Mouse (Mus musculus) midbrain, embryonic 11.5 days (tissue): ENCODE data around the gene 1700061G19Rik. TPM values are rescaled to one million over a fixed set of nuclear protein-coding genes. Genes with fewer than 3 reads are reported as not detected.

Experiments
- ATAC-seq: fragments of 200-750 bp; cut with Nextera tagmentation; 2 replicates; pipeline ENCODE4 v1.8.0; 2017; ENCODE audit warnings: moderate TSS enrichment, moderate library complexity; ENCODE audit not compliant: low FRiP score
- DNase-seq: peaks from one replicate; pipeline ENCODE4 v3.0.0; 2015; ENCODE audit warnings: low spot score; ENCODE audit errors: missing footprints
- H3K27ac ChIP-seq: fragments of 300-500 bp; sonication (generic); 2 replicates; pipeline ENCODE4 v1.5.1; 2014; ENCODE audit warnings: low read depth, low read length
- H3K27me3 ChIP-seq: fragments of 300-500 bp; sonication (generic); 2 replicates; pipeline ENCODE4 v1.6.1; 2014; ENCODE audit warnings: mild to moderate bottlenecking, low read length, moderate library complexity, mixed read lengths; ENCODE audit not compliant: control insufficient read depth, insufficient read depth
- H3K36me3 ChIP-seq: fragments of 300-500 bp; sonication (generic); 2 replicates; pipeline ENCODE4 v1.6.1; 2014; ENCODE audit warnings: mild to moderate bottlenecking, low read length, moderate library complexity, mixed read lengths; ENCODE audit not compliant: control insufficient read depth, insufficient read depth
- H3K4me1 ChIP-seq: fragments of 300-500 bp; sonication (generic); 2 replicates; pipeline ENCODE4 v1.6.1; 2014; ENCODE audit warnings: low read length; ENCODE audit not compliant: control insufficient read depth, insufficient read depth
- H3K4me2 ChIP-seq: fragments of 300-500 bp; sonication (generic); 2 replicates; pipeline ENCODE4 v1.6.1; 2014; ENCODE audit warnings: mild to moderate bottlenecking, moderate library complexity
- H3K4me3 ChIP-seq: fragments of 300-500 bp; sonication (generic); 2 replicates; pipeline ENCODE4 v1.5.1; 2014; ENCODE audit warnings: low read depth, low read length
- H3K9ac ChIP-seq: fragments of 300-500 bp; sonication (generic); 2 replicates; pipeline ENCODE4 v1.6.1; 2014; ENCODE audit warnings: low read length
- H3K9me3 ChIP-seq: fragments of 300-500 bp; sonication (generic); 2 replicates; pipeline ENCODE4 v1.6.1; 2016; ENCODE audit warnings: low read length; ENCODE audit not compliant: control insufficient read depth
- WGBS: fragments of 180-500 bp; shearing (Covaris S2); extraction: QIAGEN DNeasy Blood & Tissue Kit; methylation state at CpG from one replicate; pipeline ENCODE4 v1.1.7; 2014; 5-methylcytosine and 5-hydroxymethylcytosine counted together
- polyA plus RNA-seq: library from polyadenylated mRNA; unstranded; fragments of >200 nt; fragmentation: Nextera tagmentation; extraction: Ambion mirVana; gene quantifications from 2 replicates; pipeline ENCODE4 v1.2.1, GENCODE M21; 2014

1700061G19Rik gene
- polyA plus RNA-seq, 1 experiment from 2014 or later = 0.25 TPM

DNA sequence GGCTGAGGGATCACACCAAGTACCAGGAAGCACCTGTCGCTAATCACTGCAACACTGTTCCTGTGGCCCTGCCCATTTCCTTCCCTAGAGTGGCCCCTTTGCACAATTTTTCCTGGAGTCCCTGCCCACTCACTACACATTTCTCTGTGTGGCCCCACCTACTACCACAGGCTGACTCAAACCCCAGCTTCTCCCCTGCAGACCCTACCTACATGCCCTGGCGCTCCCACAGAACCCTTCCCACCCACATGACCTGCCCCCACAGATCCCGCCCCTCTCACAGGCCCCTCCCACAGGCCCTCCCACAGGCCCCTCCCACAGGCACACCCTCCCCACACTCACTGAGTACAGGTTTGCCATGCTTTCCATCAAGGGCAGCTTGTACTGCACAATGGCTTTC, 14.1 kb upstream of the 1700061G19Rik start:
- 62% methylated on average over 3 of the region's 3 CpGs for WGBS
- H3K9me3 ChIP-seq = no peaks in the 10 kb centered on the region
- no peak overlapping the region for H3K4me2 ChIP-seq
- H3K36me3 ChIP-seq = no peaks in the 10 kb centered on the region
- no peak for DNase-seq
- no peak overlapping the region for H3K4me3 ChIP-seq
- H3K4me1 ChIP-seq = no peaks in the 10 kb centered on the region
- ATAC-seq = no peak
- no peak overlapping the region for H3K9ac ChIP-seq
- H3K27ac ChIP-seq = no peak overlapping the region
- H3K27me3 ChIP-seq = no peaks in the 10 kb centered on the region

DNA sequence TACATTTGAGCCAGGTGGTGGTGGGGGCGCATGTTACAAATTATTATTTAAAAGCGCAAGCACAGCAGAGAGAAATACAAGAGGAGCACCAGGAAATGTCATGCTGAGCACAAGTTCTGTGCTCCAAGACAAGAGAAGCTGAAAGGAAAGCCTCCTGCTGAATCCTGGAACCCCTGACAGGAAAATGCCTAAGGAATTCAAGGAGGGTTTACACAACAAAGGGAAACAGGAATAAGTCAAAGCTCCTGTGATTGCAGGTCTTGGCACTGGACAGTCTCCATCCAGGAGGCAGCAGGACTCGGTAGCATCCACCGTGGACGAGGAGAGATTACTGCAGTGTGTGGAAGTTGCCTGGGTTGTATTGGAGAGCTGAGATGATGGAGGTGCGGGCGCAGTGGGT, 9.2 kb upstream of the 1700061G19Rik start:
- H3K9me3 ChIP-seq = peaks cover 6% of the 10 kb centered on the region; the same call in 1 of the 2 replicates
- no peak overlapping the region for H3K9ac ChIP-seq
- no peaks in the 10 kb centered on the region for H3K36me3 ChIP-seq
- no peak for ATAC-seq
- WGBS = 78% methylated on average over 7 of the region's 7 CpGs
- H3K4me3 ChIP-seq = no peak overlapping the region
- no peaks in the 10 kb centered on the region for H3K27me3 ChIP-seq
- no peaks in the 10 kb centered on the region for H3K4me1 ChIP-seq
- no peak overlapping the region for H3K4me2 ChIP-seq
- no peak for DNase-seq
- no peak overlapping the region for H3K27ac ChIP-seq

DNA sequence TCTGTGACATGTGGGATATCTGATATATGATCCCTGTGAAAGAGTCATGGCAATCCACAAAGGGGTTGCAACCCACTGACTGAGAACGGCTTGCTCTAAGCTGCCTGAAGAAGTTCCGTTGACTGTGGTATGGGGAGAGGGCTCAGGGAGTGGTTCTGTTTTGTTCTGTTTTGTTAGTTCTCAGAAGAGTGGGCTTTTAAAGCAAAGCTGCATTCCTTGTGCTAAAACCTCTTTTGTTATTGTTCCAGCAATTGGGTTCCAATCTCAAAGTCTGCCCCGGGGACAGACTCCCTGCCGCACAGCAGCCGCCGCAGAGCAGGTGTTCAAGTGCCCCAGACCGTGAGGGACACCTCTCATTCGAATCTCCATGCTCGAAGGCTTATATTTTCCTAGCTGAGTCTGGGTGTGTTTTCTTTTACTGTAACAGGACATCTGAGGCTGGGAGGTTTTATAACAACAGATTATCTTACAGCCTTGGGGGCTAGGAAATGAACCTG, 5.7 kb upstream of the 1700061G19Rik start:
- H3K9ac ChIP-seq = no peak overlapping the region
- H3K4me2 ChIP-seq = no peak overlapping the region
- H3K4me1 ChIP-seq = no peaks in the 10 kb centered on the region
- no peak for ATAC-seq
- 59% methylated on average over 9 of the region's 9 CpGs for WGBS
- no peak overlapping the region for H3K4me3 ChIP-seq
- H3K9me3 ChIP-seq = peaks cover 6% of the 10 kb centered on the region; the same call in 1 of the 2 replicates
- DNase-seq = no peak
- no peaks in the 10 kb centered on the region for H3K36me3 ChIP-seq
- no peak overlapping the region for H3K27ac ChIP-seq
- no peaks in the 10 kb centered on the region for H3K27me3 ChIP-seq

DNA sequence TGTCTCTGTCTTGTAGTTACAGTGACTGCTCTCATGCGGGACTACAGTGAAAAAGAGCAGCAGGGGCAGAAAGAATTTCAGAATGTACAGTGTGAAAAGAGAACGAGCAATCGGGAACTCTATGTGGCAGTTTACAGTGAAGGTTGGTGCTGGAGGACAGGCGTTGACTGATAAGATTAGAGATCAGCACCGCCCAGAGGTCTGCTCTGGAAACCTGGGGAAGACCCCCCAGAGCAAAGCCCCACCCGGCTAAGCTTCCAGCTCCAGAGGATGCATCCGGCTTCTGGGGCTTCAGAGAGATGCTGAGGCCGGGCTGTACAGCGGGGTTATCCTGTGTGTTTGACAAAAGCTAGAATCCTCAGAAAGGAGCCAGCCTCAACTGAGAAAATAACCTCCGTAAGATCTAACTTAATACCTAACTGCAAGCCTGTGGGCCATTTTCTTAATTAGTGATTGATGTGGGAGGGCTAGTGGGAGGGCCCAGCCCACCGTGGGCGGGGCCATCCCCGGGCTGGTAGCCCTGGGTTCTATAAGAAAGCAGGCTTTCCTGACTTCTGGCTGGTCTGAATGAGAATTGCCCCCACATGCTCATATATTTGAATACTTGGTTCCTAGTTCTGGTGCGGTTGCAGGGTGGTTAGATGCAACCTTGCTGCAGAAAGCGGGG, 4.9 kb upstream of the 1700061G19Rik start:
- Histone ChIP-seq H3K9ac (no peak overlapping the region), H3K9me3 (peaks cover 6% of the 10 kb centered on the region; the same call in 1 of the 2 replicates), H3K4me2 (no peak overlapping the region), H3K4me3 (no peak overlapping the region), H3K27me3 (no peaks in the 10 kb centered on the region), H3K27ac (no peak overlapping the region), H3K36me3 (no peaks in the 10 kb centered on the region), H3K4me1 (no peaks in the 10 kb centered on the region)
- 73% methylated on average over 15 of the region's 15 CpGs for WGBS
- ATAC-seq (no peak), DNase-seq (no peak)

DNA sequence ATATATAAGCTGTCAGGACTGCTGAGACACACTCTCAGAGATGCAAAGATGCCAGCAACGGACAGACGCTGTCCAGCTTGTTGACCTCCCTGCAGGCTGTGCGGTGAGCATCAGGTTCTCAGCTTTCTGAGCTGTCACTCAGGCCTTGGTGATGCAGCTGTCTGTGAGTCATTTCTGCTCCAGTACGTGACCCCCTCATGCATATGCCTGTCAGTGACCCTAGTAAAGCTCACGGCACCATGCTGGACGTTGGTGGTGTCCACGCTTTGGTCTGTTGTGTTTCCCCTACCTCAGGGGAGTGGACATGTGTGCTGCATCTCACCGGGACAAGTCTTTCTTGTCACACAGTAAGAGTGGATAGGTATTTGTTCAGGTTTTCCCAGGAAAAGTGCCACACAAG, 3.5 kb upstream of the 1700061G19Rik start:
- peaks cover 4% of the 10 kb centered on the region; the same call in 1 of the 2 replicates for H3K9me3 ChIP-seq
- no peak overlapping the region for H3K4me2 ChIP-seq
- H3K36me3 ChIP-seq = no peaks in the 10 kb centered on the region
- H3K27me3 ChIP-seq = no peaks in the 10 kb centered on the region
- WGBS = 75% methylated on average over 8 of the region's 8 CpGs
- H3K4me1 ChIP-seq = no peaks in the 10 kb centered on the region
- no peak for DNase-seq
- no peak overlapping the region for H3K27ac ChIP-seq
- H3K4me3 ChIP-seq = no peak overlapping the region
- no peak for ATAC-seq
- no peak overlapping the region for H3K9ac ChIP-seq

DNA sequence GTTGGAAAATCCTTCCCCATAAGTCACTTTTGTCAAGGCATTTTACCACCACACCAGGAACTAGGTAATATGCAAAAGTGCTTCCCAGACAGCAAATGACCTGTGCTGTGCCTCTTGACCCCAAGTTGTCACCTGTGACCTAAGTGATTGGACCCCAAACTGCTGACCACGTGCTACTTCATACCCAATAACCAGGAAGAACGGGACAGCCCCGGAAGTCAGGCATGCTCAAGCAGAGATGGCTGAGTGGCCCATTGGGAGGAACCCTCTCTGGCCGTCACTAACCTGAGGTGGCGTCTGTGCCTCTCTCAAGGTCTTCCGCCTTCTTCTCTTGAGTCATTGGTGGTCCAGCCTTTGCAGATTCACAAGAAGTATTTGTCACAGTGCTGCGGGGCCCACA, 2.8 kb upstream of the 1700061G19Rik start:
- H3K36me3 ChIP-seq = no peaks in the 10 kb centered on the region
- no peaks in the 10 kb centered on the region for H3K4me1 ChIP-seq
- H3K9ac ChIP-seq = no peak overlapping the region
- DNase-seq (no peak), ATAC-seq (no peak)
- no peaks in the 10 kb centered on the region for H3K27me3 ChIP-seq
- H3K9me3 ChIP-seq = no peaks in the 10 kb centered on the region
- no peak overlapping the region for H3K4me3 ChIP-seq
- no peak overlapping the region for H3K4me2 ChIP-seq
- WGBS = 82% methylated on average over 7 of the region's 7 CpGs
- no peak overlapping the region for H3K27ac ChIP-seq

DNA sequence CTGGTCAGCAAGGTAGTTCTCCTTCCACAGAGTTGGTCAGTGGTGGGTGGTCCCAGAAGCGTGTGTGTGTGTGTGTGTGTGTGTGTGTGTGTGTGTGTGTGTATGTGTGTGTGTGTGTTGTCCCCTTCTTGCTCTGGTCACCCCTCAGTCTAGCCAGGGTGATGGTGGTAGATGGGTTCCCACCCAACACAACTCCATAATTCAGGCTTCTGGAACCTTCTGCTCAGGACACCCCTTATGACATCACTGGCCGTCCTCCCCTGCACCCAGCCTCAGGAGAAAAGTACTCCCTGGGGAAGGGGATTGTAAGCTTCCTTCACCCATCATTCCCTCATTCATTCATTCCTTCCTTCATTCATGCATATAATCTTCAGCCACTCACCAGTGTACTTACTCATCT, 1.0 kb upstream of the 1700061G19Rik start, which contains the start of gene Acsbg2:
TSS of gene Acsbg2 (minus strand) at position 211 of the 400 bp plus-strand sequence.
- Histone ChIP-seq H3K4me2 (no peak within 1 kb of the TSS), H3K9me3 (no peaks in the 10 kb centered on the region), H3K9ac (no peak within 1 kb of the TSS), H3K4me1 (no peaks in the 10 kb centered on the region), H3K4me3 (no peak within 1 kb of the TSS), H3K36me3 (no peaks in the 10 kb centered on the region), H3K27me3 (no peaks in the 10 kb centered on the region), H3K27ac (no peak within 1 kb of the TSS)
- no peak for DNase-seq
- WGBS = 94% methylated on average over 2 of the region's 2 CpGs
- no peak for ATAC-seq

DNA sequence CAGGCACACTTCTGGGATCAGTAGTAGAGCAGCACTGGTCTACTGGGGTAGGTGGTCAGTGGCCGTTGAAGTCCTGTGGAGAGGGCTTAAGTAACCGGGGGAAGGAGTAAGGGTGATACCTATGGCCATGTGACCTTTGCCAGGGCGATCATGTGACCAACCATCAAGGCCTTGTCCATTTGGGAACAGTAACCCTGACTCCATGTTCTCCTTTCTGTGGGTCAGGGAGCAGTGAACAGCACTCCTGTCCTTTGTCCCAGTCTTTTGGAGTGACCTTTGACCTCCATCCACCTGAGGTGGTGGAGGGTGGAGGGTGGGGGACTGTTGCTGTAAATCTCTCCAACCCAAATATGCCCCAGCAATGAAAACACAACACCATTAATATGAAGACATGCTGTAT, 1.2 kb downstream of the 1700061G19Rik start:
- no peak for ATAC-seq
- no peak overlapping the region for H3K27ac ChIP-seq
- no peak overlapping the region for H3K4me2 ChIP-seq
- no peak for DNase-seq
- H3K9me3 ChIP-seq = no peaks in the 10 kb centered on the region
- 87% methylated on average over 3 of the region's 3 CpGs for WGBS
- no peaks in the 10 kb centered on the region for H3K4me1 ChIP-seq
- H3K4me3 ChIP-seq = no peak overlapping the region
- H3K9ac ChIP-seq = no peak overlapping the region
- no peaks in the 10 kb centered on the region for H3K27me3 ChIP-seq
- H3K36me3 ChIP-seq = no peaks in the 10 kb centered on the region

DNA sequence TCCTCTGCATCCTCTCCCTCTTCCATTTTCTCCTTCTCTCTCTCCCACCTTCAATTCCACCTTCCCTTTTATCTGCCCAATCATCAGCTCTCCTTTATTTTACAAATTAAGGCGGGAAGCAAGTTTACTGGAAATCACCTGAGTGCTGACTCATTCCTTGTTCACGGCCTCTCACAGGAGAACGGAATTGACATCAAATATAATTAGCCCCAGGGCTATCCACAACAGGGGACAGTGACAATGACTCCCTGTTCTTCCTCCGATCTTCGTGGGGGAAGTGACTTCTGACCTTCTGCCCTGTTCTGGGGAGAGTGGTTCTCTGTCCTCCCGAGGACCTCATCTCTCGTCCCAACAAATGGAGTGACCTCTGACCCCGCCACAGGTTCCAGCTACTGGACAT, 1.7 kb downstream of the 1700061G19Rik start:
- H3K9ac ChIP-seq = no peak overlapping the region
- H3K36me3 ChIP-seq = no peaks in the 10 kb centered on the region
- H3K4me3 ChIP-seq = no peak overlapping the region
- WGBS = 75% methylated on average over 8 of the region's 8 CpGs
- H3K9me3 ChIP-seq = no peaks in the 10 kb centered on the region
- DNase-seq (no peak), ATAC-seq (no peak)
- no peak overlapping the region for H3K27ac ChIP-seq
- H3K27me3 ChIP-seq = no peaks in the 10 kb centered on the region
- H3K4me1 ChIP-seq = no peaks in the 10 kb centered on the region
- H3K4me2 ChIP-seq = no peak overlapping the region
